Mouse (Mus musculus): ENCODE measurements around the gene Angptl6. TPM values are rescaled to one million over a fixed set of nuclear protein-coding genes. Genes with fewer than 3 reads are reported as not detected.

The Angptl6 gene
- 6.1 and 7.2 TPM in 2 replicates for polyA plus RNA-seq (2012; rRNA removed)

DNA sequence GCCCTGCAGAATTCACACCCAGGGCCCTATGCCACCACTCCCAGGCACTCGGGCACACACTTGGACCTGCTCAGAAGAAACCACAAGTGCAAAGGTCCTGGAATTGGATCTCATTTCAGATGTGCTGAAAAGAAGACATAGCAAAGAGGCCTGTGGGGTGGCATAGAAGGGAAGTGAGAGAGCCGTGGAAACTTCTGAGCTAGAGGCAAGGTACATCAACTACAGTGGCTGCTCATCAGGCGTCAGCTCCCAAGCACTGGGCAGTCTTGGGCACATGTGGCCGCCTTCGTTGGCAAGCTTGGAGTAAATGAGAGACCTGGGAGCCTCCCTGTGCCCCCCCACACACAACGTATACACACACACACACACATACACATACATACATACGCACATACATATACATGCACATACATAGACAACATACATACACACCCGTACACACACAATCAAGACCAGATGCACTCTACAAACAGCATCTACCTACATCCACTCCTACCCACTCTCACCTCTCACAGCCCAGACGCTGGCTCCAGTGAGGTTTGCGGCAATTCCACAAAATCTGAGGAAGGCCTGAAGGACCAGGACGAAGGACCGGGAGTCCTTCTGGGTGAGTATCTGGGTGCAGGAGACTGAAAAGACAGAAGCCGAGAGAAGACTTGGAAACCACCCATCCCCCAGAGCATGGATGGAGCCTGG, at the start of gene Angptl6:
TSS of gene Angptl6 (minus strand) at position 631 of the 696 bp plus-strand sequence.

DNA sequence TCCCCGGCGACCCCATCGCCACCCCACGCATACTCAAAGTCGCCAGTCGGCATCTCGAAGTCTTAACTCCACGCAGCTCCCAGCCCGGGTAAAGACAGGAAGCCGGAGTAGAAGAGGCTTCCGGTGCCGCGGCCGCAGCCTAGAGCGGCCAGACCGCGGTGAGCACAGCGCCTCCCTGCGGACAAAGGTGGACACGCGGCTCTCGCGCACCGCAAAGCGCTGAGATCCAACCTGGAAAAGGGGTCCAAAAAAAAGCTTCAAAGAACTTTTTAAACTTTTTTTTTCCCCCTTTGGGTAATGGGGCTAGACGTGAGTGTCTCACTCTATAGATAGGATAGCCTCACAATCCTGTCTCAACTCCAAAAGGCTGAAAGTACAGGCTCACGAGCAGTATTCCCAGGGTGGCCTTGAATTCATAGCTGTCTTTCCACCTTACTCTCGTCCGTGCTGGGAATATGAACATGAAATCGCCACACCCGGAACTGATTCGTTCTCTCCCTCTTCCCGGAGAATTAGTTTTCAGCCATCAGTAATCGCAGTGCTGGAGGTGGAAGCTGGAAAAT, 19.1 kb upstream of the Angptl6 start, which contains the start of gene Eif3g:
TSS of gene Eif3g (minus strand) at position 113 of the 563 bp plus-strand sequence.

DNA sequence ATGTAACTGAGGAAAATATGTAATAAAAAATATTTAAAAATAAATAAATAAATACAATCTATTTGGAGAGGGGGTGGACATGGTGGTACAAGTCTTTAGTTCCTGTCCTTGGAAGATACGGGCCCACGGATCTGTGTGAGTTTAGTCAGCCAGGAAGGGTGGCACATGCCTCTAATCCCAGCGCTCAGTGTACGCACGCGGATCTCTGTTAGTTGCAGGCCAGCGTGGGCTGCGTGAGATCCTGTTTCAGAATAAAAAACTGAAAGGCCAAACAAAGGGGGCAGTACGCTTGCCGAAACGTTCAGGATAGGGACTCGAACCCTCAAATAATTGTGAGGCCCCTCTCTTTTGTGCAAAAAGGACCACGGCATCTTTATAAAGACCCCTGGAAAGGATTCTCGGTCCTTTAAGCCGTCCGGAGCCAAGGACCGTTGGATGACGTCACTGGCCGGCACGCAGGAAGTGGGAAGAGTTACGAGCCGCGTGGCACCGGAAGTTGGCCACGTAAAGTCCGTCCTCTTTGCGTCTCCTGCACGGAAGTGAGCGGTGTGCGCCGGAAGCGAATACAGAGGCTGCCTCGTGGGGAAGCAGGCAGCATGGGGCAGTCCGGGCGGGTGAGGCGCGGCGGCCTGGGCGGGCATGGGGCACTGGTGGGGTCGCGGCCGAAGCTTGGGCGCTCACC, 8.3 kb upstream of the Angptl6 start, which contains the start of gene Ppan:
TSS of gene Ppan (plus strand) at position 472 of the 682 bp plus-strand sequence.

DNA sequence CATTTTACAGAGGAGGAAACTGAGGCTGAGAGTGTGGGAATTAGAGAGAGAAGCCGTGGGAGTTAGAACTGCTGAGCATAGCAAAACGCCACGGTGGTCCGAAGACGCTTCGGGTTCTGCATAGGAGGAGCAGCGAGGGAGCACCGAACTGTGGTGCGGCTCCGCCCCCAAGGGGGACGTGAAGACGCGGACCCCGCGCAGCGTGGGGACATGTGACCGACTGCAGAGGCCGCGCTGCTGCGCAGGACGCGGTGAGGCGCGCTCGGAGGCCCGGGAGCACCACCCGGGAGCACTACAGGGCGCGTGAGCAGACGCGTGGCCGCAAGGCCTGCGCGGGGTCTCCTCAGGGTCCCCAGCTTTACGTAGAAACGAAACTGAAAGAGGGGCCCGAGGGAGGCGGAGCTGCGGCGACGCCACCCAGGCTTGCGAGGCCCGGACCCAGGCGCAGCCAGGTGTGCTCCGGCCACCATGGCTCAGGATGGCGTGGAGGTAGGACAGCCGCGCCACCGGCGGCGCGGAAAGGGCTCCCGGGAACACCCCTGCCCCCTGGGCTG, 11.0 kb downstream of the Angptl6 start, which contains the start of gene A230050P20Rik:
TSS of gene A230050P20Rik (plus strand) at position 195 of the 554 bp plus-strand sequence.

Other genes starting within 250 kb of the Angptl6 start
- gene Ubl5, start 236.8 kb downstream of the Angptl6 start, polyA plus RNA-seq (2012; rRNA removed): 192 and 193 TPM in 2 replicates
- gene Fbxl12, start 235.0 kb downstream of the Angptl6 start, polyA plus RNA-seq (2012; rRNA removed): 5.9 and 6.9 TPM in 2 replicates
- 12.3 and 13.3 TPM in 2 replicates for gene Pin1, start 227.6 kb downstream of the Angptl6 start, polyA plus RNA-seq (2012; rRNA removed)
- 0.06 and 0.12 TPM in 2 replicates for gene Olfm2, start 133.4 kb downstream of the Angptl6 start, polyA plus RNA-seq (2012; rRNA removed)
- 0.05 and 0.10 TPM in 2 replicates for gene Col5a3, start 64.7 kb downstream of the Angptl6 start, polyA plus RNA-seq (2012; rRNA removed)
- not detected in 2 replicates for gene Rdh8, start 61.2 kb downstream of the Angptl6 start, polyA plus RNA-seq (2012; rRNA removed)
- gene A230050P20Rik, start 11.1 kb downstream of the Angptl6 start, polyA plus RNA-seq (2012; rRNA removed): 10.5 and 12.0 TPM in 2 replicates
- 75.4 and 82.4 TPM in 2 replicates for gene Ppan, start 8.4 kb upstream of the Angptl6 start, polyA plus RNA-seq (2012; rRNA removed)
- 102 and 113 TPM in 2 replicates for gene Eif3g, start 18.9 kb upstream of the Angptl6 start, polyA plus RNA-seq (2012; rRNA removed)
- 52.7 and 58.2 TPM in 2 replicates for gene Dnmt1, start 80.2 kb upstream of the Angptl6 start, polyA plus RNA-seq (2012; rRNA removed)
- 1.2 and 1.4 TPM in 2 replicates for gene S1pr2, start 97.1 kb upstream of the Angptl6 start, polyA plus RNA-seq (2012; rRNA removed)
- 27.2 and 35.9 TPM in 2 replicates for gene Mrpl4, start 123.0 kb upstream of the Angptl6 start, polyA plus RNA-seq (2012; rRNA removed)
- 6.7 and 7.2 TPM in 2 replicates for gene Icam1, start 136.3 kb upstream of the Angptl6 start, polyA plus RNA-seq (2012; rRNA removed)
- 55.5 and 64.7 TPM in 2 replicates for gene Icam4, start 149.6 kb upstream of the Angptl6 start, polyA plus RNA-seq (2012; rRNA removed)
- gene Icam5, start 152.3 kb upstream of the Angptl6 start, polyA plus RNA-seq (2012; rRNA removed): 0.68 and 0.89 TPM in 2 replicates
- gene Zglp1, start 187.4 kb upstream of the Angptl6 start, polyA plus RNA-seq (2012; rRNA removed): 0.27 and 0.32 TPM in 2 replicates
- gene Gm49373, start 193.4 kb upstream of the Angptl6 start, polyA plus RNA-seq (2012; rRNA removed): 0.67 and 0.93 TPM in 2 replicates
- gene Fdx1l, start 193.9 kb upstream of the Angptl6 start, polyA plus RNA-seq (2012; rRNA removed): 29.7 and 29.8 TPM in 2 replicates
- 2.7 and 2.9 TPM in 2 replicates for gene Gm38431, start 212.3 kb upstream of the Angptl6 start, polyA plus RNA-seq (2012; rRNA removed)
- 17.5 and 22.6 TPM in 2 replicates for gene Raver1, start 212.3 kb upstream of the Angptl6 start, polyA plus RNA-seq (2012; rRNA removed)